Mouse (Mus musculus) hindlimb bud, embryonic 11.5 days (tissue): ENCODE measurements around the gene Foxl2.
A peak's percentile ranks its signal among the peaks of the same experiment; 100 is the strongest.

Source experiments
- DNase-seq: peaks from one replicate; pipeline ENCODE4 v3.0.0-alpha.2; 2012; ENCODE audit warnings: low read depth, low spot score; ENCODE audit errors: extremely low spot score

Foxl2 gene

DNA sequence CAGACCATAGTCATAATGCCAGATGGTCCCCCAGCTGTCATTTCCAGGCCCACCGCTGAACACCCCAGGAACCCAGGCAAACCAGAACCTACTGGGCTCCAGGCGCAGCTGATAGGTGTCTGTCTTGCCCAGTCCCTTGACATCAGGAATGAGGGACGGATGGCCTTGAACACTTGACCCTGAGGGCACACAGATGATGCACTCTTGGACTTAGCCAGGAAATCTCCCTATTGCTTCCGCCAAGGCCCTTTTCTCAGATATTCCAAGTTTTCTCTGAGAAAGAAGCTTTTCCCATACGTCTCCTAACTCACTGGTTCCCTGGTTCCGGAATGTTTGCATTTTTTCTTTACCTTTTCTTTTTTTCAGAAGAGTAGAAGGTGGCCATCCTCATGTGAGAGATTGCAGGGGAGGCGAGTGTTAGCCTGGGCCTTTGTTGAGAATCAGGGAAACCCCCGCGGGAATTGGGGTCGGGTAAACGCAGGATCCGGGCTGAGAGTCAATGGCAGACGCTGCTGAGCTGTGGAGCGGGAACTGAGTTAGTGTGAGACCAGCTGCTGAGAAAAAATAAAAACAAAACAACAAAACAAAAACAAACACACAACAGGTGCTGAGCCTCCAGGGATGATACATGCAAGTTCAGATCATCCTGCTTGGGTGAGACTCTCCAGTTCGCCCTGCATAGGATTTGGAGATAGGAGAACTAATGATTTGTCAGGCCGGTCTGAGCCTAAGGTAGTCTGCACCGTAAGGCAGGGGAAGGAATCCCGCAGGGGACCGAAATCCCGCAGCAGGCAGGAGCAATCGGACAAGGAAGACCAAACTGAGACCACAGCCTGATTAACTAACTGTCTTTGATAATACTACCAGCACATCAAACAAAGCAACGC lies 6.7 kb downstream of the Foxl2 start:
- no peak for DNase-seq

DNA sequence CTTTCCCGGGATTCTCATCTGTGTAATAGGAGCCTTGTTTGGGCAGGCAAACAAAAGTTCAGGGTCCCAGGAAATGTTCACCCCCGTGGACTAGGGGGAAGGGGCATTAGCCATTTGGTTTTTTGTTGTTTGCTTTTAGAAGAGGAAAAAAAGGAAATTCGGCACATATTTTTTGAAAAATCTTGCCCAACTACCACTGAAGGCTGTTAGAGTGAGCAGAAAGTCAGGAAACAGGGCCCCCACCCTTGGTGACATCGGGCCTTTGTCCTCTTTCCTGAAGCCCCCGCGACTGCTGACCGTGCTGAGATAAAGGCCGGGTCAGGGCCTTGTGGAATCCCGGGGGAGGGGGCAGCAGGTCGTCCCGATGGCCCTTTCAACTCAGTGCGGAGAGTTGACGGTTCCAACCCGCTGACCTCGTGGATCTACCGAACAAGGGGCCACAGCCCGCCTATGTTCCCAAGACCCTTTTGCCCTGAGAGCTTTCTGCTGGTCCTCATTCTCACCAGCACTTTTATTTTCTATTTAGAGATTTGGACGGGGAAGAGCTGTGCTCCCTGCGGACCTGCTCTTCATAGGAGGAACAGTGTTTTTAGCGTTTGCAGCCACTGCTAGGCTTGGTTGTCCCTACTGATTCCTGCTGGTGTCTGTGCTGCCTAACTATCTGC lies 7.5 kb downstream of the Foxl2 start:
- DNase-seq = no peak

DNA sequence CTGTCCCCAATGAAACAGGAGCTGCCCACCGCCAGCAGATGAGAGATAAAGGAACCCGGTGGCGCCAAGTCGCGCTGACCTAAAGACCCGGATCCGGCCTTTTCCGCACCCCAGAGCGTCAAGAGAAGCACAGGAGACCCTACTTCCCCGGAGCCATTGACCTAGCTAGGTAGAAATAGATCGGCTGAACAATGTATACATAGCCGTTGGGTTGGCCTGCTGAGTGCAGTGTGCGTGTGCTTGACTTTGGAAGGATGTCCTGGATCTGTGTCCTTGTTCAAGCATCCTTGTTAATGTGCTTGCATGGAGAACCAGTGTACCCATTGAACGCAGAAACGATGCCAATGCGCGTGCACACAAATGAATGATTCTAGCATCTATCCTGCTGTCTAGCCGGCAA lies 8.6 kb downstream of the Foxl2 start:
- no peak for DNase-seq

DNA sequence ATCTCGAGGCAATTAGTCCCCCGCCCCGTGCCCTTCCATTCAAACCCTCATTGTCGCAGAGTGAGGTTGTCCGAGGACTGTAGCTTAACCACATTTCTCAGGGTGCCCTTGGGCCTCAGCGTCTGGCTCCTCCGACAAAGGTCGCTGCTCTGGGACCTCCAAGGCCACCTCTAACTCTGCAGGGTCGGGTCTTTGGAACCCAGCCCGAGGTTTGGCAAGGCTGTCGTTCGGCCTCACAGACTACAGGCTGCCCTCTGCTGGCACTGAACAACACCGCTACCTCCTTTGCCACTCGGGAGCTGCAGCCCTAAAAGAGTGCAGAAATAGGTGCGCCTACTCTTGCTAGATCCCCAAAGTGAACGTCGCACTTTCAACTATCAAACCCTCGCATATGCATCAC lies 10.0 kb downstream of the Foxl2 start:
- DNase-seq = no peak

- no peak for DNase-seq
These were observed 18.0 kb downstream of the Foxl2 start for GRCm38 (mm10) chr9:98973101-98973521.

DNA sequence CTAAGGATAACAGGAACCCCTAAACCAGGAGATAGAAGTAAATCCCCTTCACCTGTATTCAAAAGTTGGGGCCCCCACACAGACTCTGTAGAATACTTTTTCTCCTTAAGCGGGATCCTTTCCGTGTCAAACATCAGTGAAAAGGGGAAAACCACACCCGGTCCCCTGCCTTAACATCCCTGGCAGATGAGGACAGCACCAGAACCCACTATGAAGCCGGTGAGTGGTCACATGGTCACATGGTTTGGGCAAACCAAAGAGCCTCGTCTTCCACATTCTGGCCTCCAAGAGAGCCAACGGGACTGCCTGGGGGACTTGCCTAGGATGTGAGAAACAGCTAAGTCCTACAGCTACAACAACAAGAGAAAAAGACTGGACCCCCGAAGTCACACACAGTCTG lies 18.5 kb downstream of the Foxl2 start:
- DNase-seq = no peak

GRCm38 (mm10) chr9:98974898-98975297 lies 19.8 kb downstream of the Foxl2 start:
- no peak for DNase-seq

DNA sequence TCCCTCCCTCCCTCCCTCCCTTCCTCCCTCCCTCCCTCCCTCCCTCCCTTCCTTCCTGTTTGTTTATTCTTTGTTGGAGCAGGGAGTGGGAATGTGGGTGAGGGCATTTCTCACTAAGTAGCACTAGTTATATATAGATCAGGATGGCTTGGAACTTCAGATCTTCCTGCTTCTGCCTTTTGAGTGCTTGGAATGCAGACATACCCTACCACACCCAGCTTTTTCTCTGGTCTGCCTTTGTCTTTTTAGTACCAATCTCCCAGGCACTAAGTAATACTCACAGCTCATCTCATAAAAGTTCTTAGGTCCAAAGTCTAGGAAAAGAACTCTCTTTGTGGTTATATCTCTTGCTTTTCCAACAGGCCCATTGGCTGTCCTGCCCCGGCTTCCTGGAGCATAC lies 21.0 kb downstream of the Foxl2 start:
- no peak for DNase-seq

- DNase-seq = no peak
These were observed 21.4 kb downstream of the Foxl2 start for GRCm38 (mm10) chr9:98976520-98976919.

DNA sequence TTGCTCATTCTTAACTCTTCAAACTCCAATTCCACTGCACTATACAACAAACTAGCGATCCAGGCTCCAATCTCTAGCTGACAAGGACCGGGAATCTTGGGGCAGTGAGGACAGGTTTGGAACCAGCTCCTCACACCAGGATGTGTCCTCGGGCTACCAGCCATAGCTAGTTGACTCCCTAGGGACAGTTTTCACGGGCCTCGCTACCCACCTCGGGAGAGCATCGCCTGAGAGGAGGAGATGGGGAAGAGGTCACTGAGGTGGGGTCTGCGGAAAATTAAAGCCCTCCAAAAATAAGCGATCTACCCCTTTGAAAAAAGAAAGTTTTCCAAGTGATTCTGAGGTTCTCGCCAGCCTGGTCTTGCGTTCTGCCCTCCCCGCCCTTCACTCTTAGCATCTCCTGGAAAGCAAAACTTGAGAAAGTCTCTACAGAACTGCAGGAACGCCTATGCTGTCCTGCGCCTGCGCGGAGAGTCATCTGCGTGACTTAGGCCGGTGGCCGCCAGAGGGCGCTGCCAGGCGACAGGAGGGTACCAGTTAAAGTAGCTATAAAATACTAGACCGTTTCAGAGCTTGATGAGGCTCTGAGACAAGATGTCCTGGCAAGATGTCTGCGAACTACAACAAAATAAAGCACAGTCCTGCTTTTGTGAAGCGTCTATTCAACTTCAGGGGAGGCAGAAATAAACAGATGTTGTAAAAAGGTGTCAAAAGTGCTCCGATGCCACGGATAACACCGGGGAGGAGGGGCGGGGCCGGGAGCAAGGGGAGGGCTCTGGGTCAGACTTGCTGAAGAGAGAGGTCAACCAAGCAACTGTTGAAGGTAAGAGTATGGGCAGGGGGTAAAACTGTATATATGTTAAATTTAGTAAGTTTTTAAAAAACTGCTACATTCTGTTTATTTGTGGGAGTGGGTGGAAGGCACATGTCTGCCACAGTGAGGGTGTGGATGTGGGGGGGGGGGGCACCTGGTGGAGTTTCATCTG lies 24.6 kb downstream of the Foxl2 start:
- DNase-seq = peak; percentile 88

DNA sequence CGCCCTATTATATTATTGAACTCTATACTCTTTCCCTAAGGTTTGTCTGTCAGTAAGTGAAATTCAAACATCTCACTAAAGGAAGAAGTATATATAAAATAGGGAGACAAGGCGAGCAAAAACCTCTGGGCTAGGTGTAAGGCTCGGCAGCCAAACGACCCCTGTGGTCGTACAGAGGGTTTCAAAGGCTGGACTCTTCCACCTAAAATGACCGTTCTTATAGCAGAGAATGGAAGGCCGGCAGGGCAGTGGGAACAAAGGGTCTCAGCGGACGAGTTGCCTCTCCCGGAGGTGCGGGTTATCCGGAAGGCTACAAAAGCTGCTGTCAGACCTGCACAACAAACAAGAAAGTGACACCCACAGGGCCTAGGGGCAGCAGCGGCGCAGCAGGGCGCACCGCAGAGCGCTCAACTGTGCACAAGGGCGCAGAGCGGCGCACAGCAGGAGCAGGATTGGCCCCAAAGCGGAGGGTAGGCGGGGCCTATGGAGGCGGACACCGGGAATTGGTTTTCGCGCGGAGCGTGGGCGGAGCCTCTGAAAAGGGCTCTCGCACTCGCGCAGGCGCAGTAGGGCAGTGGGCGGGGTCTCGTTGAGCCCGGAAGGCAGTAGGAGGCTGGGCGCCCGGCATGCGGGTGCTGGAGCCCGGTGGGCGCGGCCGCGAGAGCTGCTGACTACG lies 30.9 kb downstream of the Foxl2 start, which contains the start of gene Faim:
Faim (plus strand) TSS at position 574 of the 676 bp plus-strand sequence.
- peak; percentile 95 for DNase-seq

- DNase-seq = no peak
These were observed 31.5 kb downstream of the Foxl2 start for GRCm38 (mm10) chr9:98986476-98987096.

DNA sequence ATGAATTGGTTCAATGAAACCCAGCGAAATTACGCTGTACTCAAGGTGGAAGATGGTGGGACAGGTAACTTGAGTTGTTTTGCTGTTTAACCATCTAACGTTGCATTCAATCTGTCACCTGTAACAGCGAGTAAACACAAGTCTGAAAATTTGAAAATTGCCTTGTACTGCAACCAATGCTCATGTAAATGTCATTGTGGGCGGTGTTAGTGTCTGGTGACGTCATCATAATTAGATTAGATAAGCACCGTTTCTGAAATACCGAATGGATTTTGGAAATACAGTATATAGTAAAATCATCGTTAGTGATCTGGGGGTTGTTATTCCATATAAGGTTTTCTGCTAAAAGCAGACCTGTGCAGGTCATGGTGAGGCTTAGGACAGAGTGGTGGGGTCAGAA lies 32.0 kb downstream of the Foxl2 start:
- DNase-seq = no peak

GRCm38 (mm10) chr9:98994103-98994502 lies 39.0 kb downstream of the Foxl2 start:
- DNase-seq = no peak

DNA sequence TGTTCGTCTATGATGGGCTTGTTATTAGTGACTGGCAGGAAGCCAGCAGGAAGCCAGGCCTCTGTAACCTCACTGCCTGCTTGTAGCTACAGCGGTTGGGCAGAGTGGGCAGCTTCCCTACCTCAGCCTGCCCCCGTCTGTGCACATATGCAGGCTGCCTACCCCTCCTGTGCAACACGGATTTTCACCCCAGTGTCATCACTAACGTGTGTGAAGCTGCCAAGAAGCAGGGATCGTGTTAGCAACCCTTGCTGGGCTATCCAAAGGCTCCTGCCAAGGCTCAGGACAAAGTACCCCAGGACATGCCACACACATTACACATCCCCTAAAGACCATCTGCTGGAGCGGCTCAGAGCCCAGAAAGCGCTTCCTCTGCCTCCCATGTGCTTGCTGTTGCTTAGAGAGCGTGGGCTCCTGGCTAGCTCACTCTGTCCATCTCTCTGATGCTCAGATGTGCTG lies 44.8 kb downstream of the Foxl2 start:
- no peak for DNase-seq

- DNase-seq = no peak
These were observed 46.2 kb downstream of the Foxl2 start for GRCm38 (mm10) chr9:99001326-99001725.
